Mouse (Mus musculus): ENCODE results near the gene Slc16a11.

GRCm38 (mm10) chr11:70191188-70191587 lies 21.4 kb upstream of the Slc16a11 start:
- TF ChIP-seq CTCF (IDR thresholded peaks at IDR 0.05; ENCODE audit: low read depth) (no peak), EP300 (optimal IDR thresholded peaks at IDR 0.05) (no peak)

All from stomach, postnatal 0 days (tissue).